Mouse (Mus musculus) midbrain, embryonic 14.5 days (tissue): Measurements from ENCODE around the gene Hdac4. TPM values are rescaled to one million over a fixed set of nuclear protein-coding genes. Genes with fewer than 3 reads are reported as not detected.

Experiments used
- ATAC-seq: fragments of 200-750 bp; cut with Nextera tagmentation; 2 replicates; pipeline ENCODE4 v1.8.0; 2017; ENCODE audit warnings: moderate number of reproducible peaks, moderate library complexity; ENCODE audit not compliant: low FRiP score, low TSS enrichment
- DNase-seq: peaks from one replicate; pipeline ENCODE4 v3.0.0-alpha.2; 2015
- H3K27ac ChIP-seq: fragments of 300-500 bp; sonication (generic); replicated peaks from 2 replicates; pipeline ENCODE4 v1.5.1; 2014; ENCODE audit warnings: mild to moderate bottlenecking, low read depth, low read length, moderate library complexity
- H3K27me3 ChIP-seq: fragments of 300-500 bp; sonication (generic); 2 replicates; pipeline ENCODE4 v1.6.1; 2014; ENCODE audit warnings: low read length, control low read depth, mixed read lengths; ENCODE audit not compliant: control insufficient read depth, insufficient read depth
- H3K36me3 ChIP-seq: fragments of 300-500 bp; sonication (generic); 2 replicates; pipeline ENCODE4 v1.6.1; 2014; ENCODE audit warnings: low read length, control low read depth; ENCODE audit not compliant: control insufficient read depth, insufficient read depth
- H3K4me1 ChIP-seq: fragments of 300-500 bp; sonication (generic); 2 replicates; pipeline ENCODE4 v1.6.1; 2014; ENCODE audit warnings: mild to moderate bottlenecking, antibody characterized with exemption, low read length, control low read depth; ENCODE audit not compliant: control insufficient read depth, insufficient read depth
- H3K4me2 ChIP-seq: fragments of 300-500 bp; sonication (generic); 2 replicates; pipeline ENCODE4 v1.6.1; 2014; ENCODE audit warnings: mild to moderate bottlenecking, low read length, moderate library complexity
- H3K4me3 ChIP-seq: fragments of 300-500 bp; sonication (generic); replicated peaks from 2 replicates; pipeline ENCODE4 v1.5.1; 2014; ENCODE audit warnings: low read depth, low read length
- H3K9ac ChIP-seq: fragments of 300-500 bp; sonication (generic); replicated peaks from 2 replicates; pipeline ENCODE4 v1.6.1; 2014; ENCODE audit warnings: mild to moderate bottlenecking, low read length, moderate library complexity
- H3K9me3 ChIP-seq: fragments of 300-500 bp; sonication (generic); 2 replicates; pipeline ENCODE4 v1.6.1; 2016; ENCODE audit warnings: low read length, control low read depth, mixed read lengths; ENCODE audit not compliant: control insufficient read depth
- WGBS: fragments of 180-500 bp; shearing (Covaris S2); extraction: QIAGEN DNeasy Blood & Tissue Kit; methylation state at CpG from one replicate; pipeline ENCODE4 v1.1.7; 2014; 5-methylcytosine and 5-hydroxymethylcytosine counted together
- polyA plus RNA-seq: library from polyadenylated mRNA; unstranded; fragments of >200 nt; fragmentation: Nextera tagmentation; extraction: Ambion mirVana; gene quantifications from 2 replicates; pipeline ENCODE4 v1.2.1, GENCODE M21; 2014

Gene Hdac4
- polyA plus RNA-seq, 1 experiment from 2014 or later: 27.0 TPM

GRCm38 (mm10) chr1:92112591-92112990 lies 82.9 kb downstream of the Hdac4 start:
- no peaks in the 10 kb centered on the region for H3K9me3 ChIP-seq
- 92% methylated on average over 5 of the region's 5 CpGs for WGBS
- ATAC-seq (no peak), DNase-seq (no peak)
- H3K4me1 ChIP-seq: no peaks in the 10 kb centered on the region
- no peak overlapping the region for H3K4me3 ChIP-seq
- H3K27ac ChIP-seq: no peak overlapping the region
- H3K4me2 ChIP-seq: no peak overlapping the region
- no peak overlapping the region for H3K9ac ChIP-seq
- H3K27me3 ChIP-seq: no peaks in the 10 kb centered on the region
- no peaks in the 10 kb centered on the region for H3K36me3 ChIP-seq

GRCm38 (mm10) chr1:92111551-92111950 lies 83.9 kb downstream of the Hdac4 start:
- no peak for DNase-seq
- Histone ChIP-seq H3K4me2 (no peak overlapping the region), H3K9ac (no peak overlapping the region), H3K4me1 (no peaks in the 10 kb centered on the region), H3K36me3 (no peaks in the 10 kb centered on the region), H3K4me3 (no peak overlapping the region), H3K27ac (no peak overlapping the region), H3K9me3 (no peaks in the 10 kb centered on the region), H3K27me3 (no peaks in the 10 kb centered on the region)
- 89% methylated on average over 2 of the region's 2 CpGs for WGBS
- ATAC-seq: no peak

GRCm38 (mm10) chr1:92111026-92111425 lies 84.5 kb downstream of the Hdac4 start:
- H3K9ac ChIP-seq: no peak overlapping the region
- no peaks in the 10 kb centered on the region for H3K27me3 ChIP-seq
- H3K4me1 ChIP-seq: no peaks in the 10 kb centered on the region
- no peak overlapping the region for H3K4me3 ChIP-seq
- H3K9me3 ChIP-seq: no peaks in the 10 kb centered on the region
- ATAC-seq (no peak), DNase-seq (no peak)
- WGBS: 100% methylated on average over 1 of the region's 1 CpGs
- no peak overlapping the region for H3K27ac ChIP-seq
- no peak overlapping the region for H3K4me2 ChIP-seq
- H3K36me3 ChIP-seq: no peaks in the 10 kb centered on the region

- no peaks in the 10 kb centered on the region for H3K4me1 ChIP-seq
- DNase-seq (no peak), ATAC-seq (no peak)
- no peak overlapping the region for H3K4me3 ChIP-seq
- no peak overlapping the region for H3K9ac ChIP-seq
- 47% methylated on average over 1 of the region's 1 CpGs for WGBS
- no peak overlapping the region for H3K27ac ChIP-seq
- H3K9me3 ChIP-seq: no peaks in the 10 kb centered on the region
- no peak overlapping the region for H3K4me2 ChIP-seq
- H3K27me3 ChIP-seq: no peaks in the 10 kb centered on the region
- no peaks in the 10 kb centered on the region for H3K36me3 ChIP-seq
These were observed 86.3 kb downstream of the Hdac4 start for GRCm38 (mm10) chr1:92109221-92109620.

DNA sequence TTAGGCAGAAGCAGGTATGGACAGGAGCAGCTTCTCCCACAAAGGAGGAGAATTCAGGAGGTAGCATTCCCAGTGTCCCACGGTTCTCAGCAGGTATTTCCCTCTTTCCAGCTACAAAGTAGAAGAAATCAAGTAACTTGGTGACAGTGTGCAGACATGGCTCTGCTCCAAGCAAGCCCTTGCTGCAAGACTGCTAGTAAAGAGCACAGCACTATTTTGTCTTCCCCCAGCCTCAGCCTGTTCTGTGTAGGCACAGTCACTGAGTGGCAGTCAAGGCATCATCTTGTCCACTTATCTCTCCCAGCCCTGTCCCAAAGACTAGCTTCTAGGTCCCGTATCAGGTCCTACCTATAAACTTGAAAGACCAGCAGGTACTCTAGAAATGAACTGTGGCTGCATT lies 86.9 kb downstream of the Hdac4 start:
- WGBS: 91% methylated on average over 2 of the region's 2 CpGs

DNA sequence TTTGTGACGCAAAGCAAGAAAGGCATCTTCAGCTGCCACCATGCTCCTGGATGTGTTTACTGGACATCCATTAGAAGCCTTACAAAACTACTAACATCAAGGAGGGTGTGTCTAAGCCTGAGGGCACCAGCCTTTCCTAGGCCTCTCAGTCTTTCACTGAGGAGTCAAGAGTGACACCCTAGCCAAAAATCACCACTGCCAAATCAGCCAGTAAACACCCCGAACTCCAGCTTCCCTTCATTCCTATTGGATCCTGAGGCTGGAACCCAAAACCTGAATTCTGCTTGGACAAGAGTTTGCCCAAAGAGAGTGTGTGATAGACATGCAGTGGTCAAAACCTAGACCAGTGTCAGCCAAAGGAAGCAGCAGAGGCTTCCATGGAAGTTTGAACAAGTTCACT lies 87.5 kb downstream of the Hdac4 start:
- WGBS: 95% methylated on average over 2 of the region's 2 CpGs
- H3K4me1 ChIP-seq: no peaks in the 10 kb centered on the region
- ATAC-seq: no peak

More for the DNA sequence above, 86.9 kb downstream of the Hdac4 start:
- H3K9me3 ChIP-seq: no peaks in the 10 kb centered on the region
- no peak overlapping the region for H3K4me3 ChIP-seq
- no peaks in the 10 kb centered on the region for H3K36me3 ChIP-seq
- no peaks in the 10 kb centered on the region for H3K27me3 ChIP-seq
- H3K27ac ChIP-seq: no peak overlapping the region
- H3K9ac ChIP-seq: no peak overlapping the region
- ATAC-seq (no peak), DNase-seq (no peak)
- H3K4me2 ChIP-seq: no peak overlapping the region
- no peaks in the 10 kb centered on the region for H3K4me1 ChIP-seq

GRCm38 (mm10) chr1:92107521-92107920 lies 88.0 kb downstream of the Hdac4 start:
- Histone ChIP-seq H3K4me1 (no peaks in the 10 kb centered on the region), H3K27me3 (no peaks in the 10 kb centered on the region), H3K9me3 (no peaks in the 10 kb centered on the region), H3K36me3 (no peaks in the 10 kb centered on the region), H3K27ac (no peak overlapping the region), H3K9ac (no peak overlapping the region), H3K4me3 (no peak overlapping the region), H3K4me2 (no peak overlapping the region)
- no peak for DNase-seq
- no peak for ATAC-seq
- 94% methylated on average over 2 of the region's 2 CpGs for WGBS

More for the DNA sequence above, 87.5 kb downstream of the Hdac4 start:
- no peaks in the 10 kb centered on the region for H3K36me3 ChIP-seq
- no peak overlapping the region for H3K27ac ChIP-seq
- no peak overlapping the region for H3K4me3 ChIP-seq
- H3K4me2 ChIP-seq: no peak overlapping the region
- no peaks in the 10 kb centered on the region for H3K9me3 ChIP-seq
- no peak for DNase-seq
- no peak overlapping the region for H3K9ac ChIP-seq
- no peaks in the 10 kb centered on the region for H3K27me3 ChIP-seq

DNA sequence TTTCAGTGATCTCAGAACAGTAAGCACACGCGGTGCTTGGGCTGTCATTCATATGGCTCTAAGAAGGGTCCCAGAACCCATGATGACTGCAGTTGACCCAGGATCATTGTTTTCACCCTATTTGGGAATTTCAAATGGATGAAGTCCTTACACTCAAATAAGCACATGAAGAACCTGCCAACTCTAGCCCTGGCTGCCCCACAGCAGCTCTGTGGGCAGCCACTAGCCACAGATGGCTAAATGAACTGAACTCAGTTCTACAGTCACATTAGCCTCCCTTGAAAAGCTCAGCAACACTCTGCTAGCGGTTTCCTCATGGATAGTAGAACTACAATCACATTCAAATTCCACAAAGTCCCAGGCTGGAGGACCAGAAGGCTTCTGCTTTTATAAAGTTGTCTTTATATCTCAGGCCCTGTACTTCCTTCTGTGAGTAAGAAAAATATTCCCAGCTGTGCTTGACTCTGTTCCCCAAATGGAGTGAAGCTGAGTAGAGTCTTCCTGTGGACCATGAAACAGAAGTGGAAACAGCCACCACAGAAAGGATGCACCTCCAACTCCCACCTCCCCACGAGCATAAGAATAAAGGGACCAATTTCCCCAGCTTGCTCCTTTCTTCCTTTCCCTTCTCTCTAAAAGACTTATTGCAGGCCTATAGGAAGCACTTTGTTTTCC lies 88.9 kb downstream of the Hdac4 start:
- no peak for DNase-seq
- no peak overlapping the region for H3K4me2 ChIP-seq
- 87% methylated on average over 4 of the region's 4 CpGs for WGBS
- no peaks in the 10 kb centered on the region for H3K36me3 ChIP-seq
- H3K9ac ChIP-seq: no peak overlapping the region
- no peaks in the 10 kb centered on the region for H3K27me3 ChIP-seq
- no peak for ATAC-seq
- H3K9me3 ChIP-seq: no peaks in the 10 kb centered on the region
- no peaks in the 10 kb centered on the region for H3K4me1 ChIP-seq
- H3K27ac ChIP-seq: no peak overlapping the region
- H3K4me3 ChIP-seq: no peak overlapping the region

DNA sequence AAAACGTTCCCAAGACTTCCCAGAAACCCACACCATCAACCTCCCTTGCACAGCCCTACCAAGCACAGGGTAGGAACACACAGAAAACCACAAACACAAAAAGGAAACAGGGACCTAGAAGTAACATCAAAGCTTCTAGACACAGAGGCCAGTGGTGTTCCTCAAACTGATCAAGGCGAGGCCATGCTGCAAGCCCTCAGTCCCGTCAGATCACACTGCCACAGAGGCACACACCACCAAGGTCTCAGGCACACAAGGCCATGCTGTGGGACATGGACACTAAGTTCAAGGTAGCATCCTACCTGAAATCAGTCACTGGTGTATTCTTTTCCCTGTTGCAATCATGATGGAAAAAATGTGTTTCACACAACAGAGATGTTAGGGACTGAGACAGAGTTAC lies 90.8 kb downstream of the Hdac4 start:
- ATAC-seq: no peak
- Histone ChIP-seq H3K4me3 (no peak overlapping the region), H3K9ac (no peak overlapping the region), H3K27ac (no peak overlapping the region), H3K4me2 (no peak overlapping the region), H3K4me1 (no peaks in the 10 kb centered on the region), H3K36me3 (no peaks in the 10 kb centered on the region), H3K27me3 (no peaks in the 10 kb centered on the region), H3K9me3 (no peaks in the 10 kb centered on the region)
- WGBS: 90% methylated on average over 3 of the region's 3 CpGs
- no peak for DNase-seq
